ENCODE assay signal across 22 mouse cellular contexts in genomic region chr1:148246661-148247060, GRCm38 (mm10).
DNase-seq lines count a peak whose midpoint lies in the region; ATAC-seq and TF ChIP-seq lines count a peak whose summit lies in the region.
"Had no signal": no experiment of that assay in that cellular context is flagged by ENCODE, and none has a peak within 500 bp of the region (broad histone marks: within the 10 kb centered on the region; RNA-seq: fewer than 3 reads in every experiment).

No protein-coding gene starts in this region.

- 52% methylated on average over 2 of the region's 2 CpGs for WGBS in hindbrain, postnatal 0 days
- 77% methylated on average over 2 of the region's 2 CpGs for WGBS in hindbrain, embryonic 14.5 days
- 73% methylated on average over 2 of the region's 2 CpGs for WGBS in kidney, embryonic 16.5 days

- H3K9ac ChIP-seq in hindbrain, postnatal 0 days (replicated peaks; ENCODE audit: low read length) = no peak overlapping the region
- no peak overlapping the region for H3K9ac ChIP-seq in hindbrain, embryonic 14.5 days
- no peak overlapping the region for H3K9ac ChIP-seq in kidney, embryonic 16.5 days (replicated peaks; ENCODE audit: low read length)
- H3K9ac ChIP-seq: forebrain, embryonic 12.5 days; forebrain, postnatal 0 days; heart, embryonic 15.5 days; hindbrain, embryonic 13.5 days; kidney, embryonic 15.5 days had no signal

- no peak for TF ChIP-seq CTCF in hindbrain, postnatal 0 days (IDR thresholded peaks at IDR 0.05; ENCODE audit: low read depth)

- H3K4me3 ChIP-seq in hindbrain, postnatal 0 days (ENCODE audit: low read length) = no peak overlapping the region
- H3K4me3 ChIP-seq in hindbrain, embryonic 14.5 days (replicated peaks; ENCODE audit: low read length) = no peak overlapping the region
- no peak overlapping the region for H3K4me3 ChIP-seq in kidney, embryonic 16.5 days (ENCODE audit: low read length)
- H3K4me3 ChIP-seq: forebrain, embryonic 12.5 days; heart, adult 2 months; heart, embryonic 15.5 days; hindbrain, embryonic 13.5 days; kidney, embryonic 15.5 days had no signal

- ATAC-seq in hindbrain, postnatal 0 days = no peak
- no peak for ATAC-seq in hindbrain, embryonic 14.5 days (ENCODE audit: low FRiP score)
- ATAC-seq in kidney, embryonic 16.5 days (ENCODE audit: low FRiP score, low TSS enrichment) = no peak
- ATAC-seq: forebrain, postnatal 0 days; intestine, embryonic 16.5 days; Patski had no signal

- DNase-seq in cerebellum, adult 18-20 months = peak; percentile 19 to 20
- DNase-seq in cerebellum, postnatal 36 days = no peak
- peak; percentile 12 for DNase-seq in hindbrain, postnatal 0 days (ENCODE audit: low spot score)
- no peak for DNase-seq in hindbrain, embryonic 14.5 days (ENCODE audit: low spot score)
- DNase-seq in cerebellum, adult 9-10 months = peak; percentile 58
- peak; percentile 14 to 30 for DNase-seq in cerebellum, postnatal 25 days
- DNase-seq: adrenal gland, adult 2 months; adrenal gland, postnatal 25 days; forebrain, postnatal 0 days; gastrocnemius, postnatal 14 days; heart, adult 2 months; heart, postnatal 14 days; kidney, adult 2 months had no signal

- H3K9me3 ChIP-seq in hindbrain, postnatal 0 days (ENCODE audit: low read length) = no peaks in the 10 kb centered on the region
- H3K9me3 ChIP-seq in hindbrain, embryonic 14.5 days (ENCODE audit: control insufficient read depth, low read length) = no peaks in the 10 kb centered on the region
- H3K9me3 ChIP-seq in kidney, embryonic 16.5 days (ENCODE audit: low read length) = no peaks in the 10 kb centered on the region
- H3K9me3 ChIP-seq: forebrain, embryonic 12.5 days; heart, embryonic 15.5 days; hindbrain, embryonic 13.5 days; kidney, embryonic 15.5 days had no signal

- H3K4me1 ChIP-seq in hindbrain, postnatal 0 days (ENCODE audit: insufficient read depth, low read length) = no peaks in the 10 kb centered on the region
- no peaks in the 10 kb centered on the region for H3K4me1 ChIP-seq in hindbrain, embryonic 14.5 days (replicated peaks; ENCODE audit: control insufficient read depth, insufficient read depth, low read length)
- H3K4me1 ChIP-seq in kidney, embryonic 16.5 days (ENCODE audit: insufficient read depth, low read length) = no peaks in the 10 kb centered on the region
- H3K4me1 ChIP-seq: forebrain, embryonic 12.5 days; heart, embryonic 15.5 days; hindbrain, embryonic 13.5 days; kidney, embryonic 15.5 days had no signal

- H3K4me2 ChIP-seq in hindbrain, postnatal 0 days (ENCODE audit: low read depth, low read length) = no peak overlapping the region
- no peak overlapping the region for H3K4me2 ChIP-seq in hindbrain, embryonic 14.5 days (replicated peaks)
- no peak overlapping the region for H3K4me2 ChIP-seq in kidney, embryonic 16.5 days (replicated peaks; ENCODE audit: low read depth, low read length)
- H3K4me2 ChIP-seq: forebrain, embryonic 12.5 days; heart, embryonic 11.5 days; heart, embryonic 15.5 days; hindbrain, embryonic 13.5 days; kidney, embryonic 15.5 days had no signal

- H3K27me3 ChIP-seq in hindbrain, postnatal 0 days (ENCODE audit: insufficient read depth, low read length) = no peaks in the 10 kb centered on the region
- H3K27me3 ChIP-seq in hindbrain, embryonic 14.5 days (ENCODE audit: control insufficient read depth, insufficient read depth, low read length) = no peaks in the 10 kb centered on the region
- H3K27me3 ChIP-seq in kidney, embryonic 16.5 days (ENCODE audit: insufficient read depth, low read length) = no peaks in the 10 kb centered on the region
- H3K27me3 ChIP-seq: CH12.LX; forebrain, embryonic 12.5 days; heart, embryonic 15.5 days; hindbrain, embryonic 13.5 days; kidney, embryonic 15.5 days; Patski had no signal

- H3K27ac ChIP-seq in hindbrain, postnatal 0 days = no peak overlapping the region
- H3K27ac ChIP-seq in hindbrain, embryonic 14.5 days = no peak overlapping the region
- H3K27ac ChIP-seq in kidney, embryonic 16.5 days (ENCODE audit: low read length) = no peak overlapping the region
- H3K27ac ChIP-seq: forebrain, embryonic 12.5 days; heart, adult 2 months; heart, embryonic 15.5 days; hindbrain, embryonic 13.5 days; kidney, embryonic 15.5 days had no signal

- H3K36me3 ChIP-seq in hindbrain, postnatal 0 days (ENCODE audit: insufficient read depth, low read length) = no peaks in the 10 kb centered on the region
- no peaks in the 10 kb centered on the region for H3K36me3 ChIP-seq in hindbrain, embryonic 14.5 days (replicated peaks; ENCODE audit: control insufficient read depth, insufficient read depth)
- H3K36me3 ChIP-seq in kidney, embryonic 16.5 days (ENCODE audit: insufficient read depth, low read length) = no peaks in the 10 kb centered on the region
- H3K36me3 ChIP-seq: forebrain, embryonic 12.5 days; heart, embryonic 15.5 days; hindbrain, embryonic 13.5 days; kidney, embryonic 15.5 days had no signal

Comparison
In these comparisons a context has a peak if more than half of its experiments do, and no peak if none do; other contexts are left out.
1. DNase-seq: peak in cerebellum, adult 18-20 months (2 of 2), hindbrain, postnatal 0 days (single experiment), cerebellum, adult 9-10 months (single experiment) and cerebellum, postnatal 25 days (2 of 2); none in cerebellum, postnatal 36 days (0 of 2) and hindbrain, embryonic 14.5 days (single experiment).